Mouse (Mus musculus): ENCODE measurements at regions not wholly inside any gene's neighbourhood (a gene's known extent, or its start where the extent isn't known, plus 50 kb on each side); places are given as distances from the start of the nearest gene placed in this dataset.

DNA sequence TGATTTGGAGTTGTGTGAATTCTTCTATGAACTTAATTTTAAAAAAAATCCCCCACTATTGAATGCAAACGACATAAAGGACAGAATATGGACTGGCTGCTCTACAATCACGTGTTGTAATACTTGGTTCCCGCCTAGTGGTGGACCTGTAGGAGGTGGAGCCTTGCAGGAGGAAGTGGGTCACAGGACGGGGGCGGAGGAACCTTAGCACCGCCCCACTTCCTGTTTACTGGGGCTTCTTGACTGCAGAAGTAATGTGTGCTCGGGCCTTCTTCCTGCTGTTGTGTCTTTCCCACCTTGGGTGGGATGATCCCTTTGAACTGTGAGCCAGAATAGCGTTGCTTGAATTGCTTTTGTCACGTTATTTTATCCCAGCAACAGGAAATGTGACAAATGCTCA lies 52.2 kb upstream of the Tmem108 start:
- no peak for DNase-seq (ENCODE audit: low spot score in 2 of 2)

DNA sequence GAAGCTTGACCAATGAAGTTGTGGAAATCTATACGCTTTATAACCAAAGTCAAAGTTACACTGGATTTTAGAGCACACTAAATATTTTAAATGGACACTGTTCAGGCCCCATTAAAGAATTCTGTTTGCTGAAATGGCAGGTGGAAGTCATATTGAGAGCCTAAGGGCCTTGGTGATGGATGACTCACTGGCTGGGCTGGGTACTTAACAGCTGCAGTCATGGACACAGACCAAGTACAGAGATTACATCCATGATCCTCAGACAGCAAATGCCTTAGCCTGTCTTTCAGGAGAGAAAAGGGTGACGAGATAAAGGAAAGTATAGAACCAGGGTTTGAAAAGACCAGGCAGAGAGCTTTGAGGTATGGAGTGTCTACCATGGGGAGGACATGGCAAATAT lies 57.4 kb upstream of the Tmem108 start:
- DNase-seq (ENCODE audit: low spot score in 2 of 2) = no peak

DNA sequence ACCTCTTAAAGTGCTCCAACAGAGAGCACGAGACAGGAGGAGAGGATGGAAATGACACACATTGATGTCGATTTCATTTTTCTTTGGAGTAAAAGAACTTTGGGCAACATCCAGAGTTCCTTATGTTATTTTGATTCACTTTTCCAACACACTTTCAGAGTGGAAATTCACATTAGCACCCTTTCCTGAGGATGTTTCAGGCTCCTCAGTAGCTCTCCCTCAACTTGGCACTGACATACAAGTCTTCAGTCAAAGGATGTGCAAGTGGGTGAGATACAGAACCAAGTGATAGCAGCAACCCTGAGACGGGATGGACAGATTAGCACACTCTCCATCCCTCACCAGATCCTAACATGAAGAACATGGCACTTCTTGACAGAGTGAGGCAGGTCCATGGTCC lies 60.0 kb upstream of the Tmem108 start:
- no peak for DNase-seq (ENCODE audit: low spot score in 2 of 2)

DNA sequence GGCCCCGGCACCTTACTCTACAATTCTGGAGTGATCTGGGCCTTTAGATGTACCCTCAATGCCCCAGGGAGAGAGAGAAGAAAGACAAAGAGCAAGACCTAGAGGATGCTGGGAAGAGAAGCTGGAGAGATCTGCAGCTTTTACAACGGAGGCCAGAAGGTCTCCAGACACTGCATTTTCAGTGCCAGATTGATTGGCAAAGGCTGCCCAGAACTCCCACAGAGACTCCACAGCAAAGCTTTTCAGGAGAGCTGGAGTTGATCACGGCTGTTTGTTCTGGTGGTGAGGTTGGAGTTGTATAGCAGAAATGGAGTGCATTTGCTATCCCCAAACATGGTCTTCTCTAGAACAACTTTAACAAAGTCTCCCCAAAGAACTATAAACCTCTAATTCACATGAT lies 61.9 kb upstream of the Tmem108 start:
- DNase-seq (ENCODE audit: low spot score in 2 of 2) = no peak

DNA sequence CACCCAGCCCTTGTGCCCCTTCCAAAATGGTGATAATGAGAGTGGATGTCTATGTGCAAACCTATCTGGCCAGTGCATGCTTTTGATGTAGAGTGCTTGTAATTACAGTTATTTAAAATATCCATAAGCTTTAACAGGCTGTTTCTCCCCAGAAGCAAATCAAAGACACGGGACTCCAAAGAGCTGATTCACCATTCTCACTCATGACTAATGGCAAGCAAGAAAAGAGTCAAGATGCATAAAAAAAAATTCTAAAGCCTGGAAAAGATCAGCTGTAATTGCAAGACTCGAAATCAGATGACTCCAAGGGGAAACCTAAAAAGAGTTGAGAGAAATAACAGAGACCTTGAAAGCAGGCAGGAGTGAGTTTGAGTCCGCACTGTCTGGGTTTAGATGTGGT lies 79.6 kb upstream of the Tmem108 start:
- DNase-seq (ENCODE audit: low spot score in 2 of 2) = no peak

DNA sequence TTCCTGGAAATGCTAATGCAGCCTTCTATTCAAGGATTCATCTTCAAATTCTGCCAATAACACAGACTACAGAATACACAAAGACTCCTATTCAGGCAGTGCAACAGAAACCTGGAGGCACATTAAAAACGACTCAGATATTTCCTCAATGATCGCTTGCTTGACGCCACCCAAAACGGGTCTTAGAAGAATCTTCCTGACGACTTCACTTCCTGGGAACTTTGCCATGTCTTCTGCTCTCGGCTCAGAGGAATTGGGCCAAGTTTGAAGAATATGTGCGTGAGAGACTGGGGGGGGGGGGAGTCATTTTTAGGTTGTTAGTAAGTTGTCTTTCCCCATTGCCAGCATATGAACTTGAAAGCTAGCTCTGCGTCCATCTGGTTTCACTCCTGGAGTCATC lies 82.2 kb upstream of the Tmem108 start:
- DNase-seq (ENCODE audit: low spot score in 2 of 2) = no peak

DNA sequence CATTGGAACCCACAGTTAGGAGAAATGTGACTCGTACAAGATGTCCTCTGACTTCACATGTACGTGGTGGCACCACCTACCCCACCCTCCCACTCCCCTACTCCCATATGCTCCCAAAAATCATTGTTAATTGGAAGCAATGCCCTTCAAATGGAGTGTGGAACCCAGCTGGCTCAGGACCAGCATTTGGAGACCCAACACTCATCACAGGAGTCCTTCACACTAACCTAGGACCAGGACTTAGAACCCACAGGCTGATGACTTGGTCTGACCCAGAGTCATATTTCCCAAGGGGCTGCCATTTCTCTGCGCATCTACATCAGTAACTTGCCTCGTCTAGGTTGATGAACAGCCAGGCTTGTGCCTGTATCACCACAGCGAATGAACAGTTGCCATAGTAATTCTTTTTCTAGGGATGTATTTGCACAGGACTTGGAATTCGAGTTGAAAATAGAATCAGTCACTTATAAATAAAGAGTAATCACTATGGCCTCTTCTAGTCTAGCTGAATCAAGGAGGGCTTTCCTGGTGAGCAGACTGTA lies 84.3 kb upstream of the Tmem108 start:
- no peak for DNase-seq (ENCODE audit: low spot score in 2 of 2)

DNA sequence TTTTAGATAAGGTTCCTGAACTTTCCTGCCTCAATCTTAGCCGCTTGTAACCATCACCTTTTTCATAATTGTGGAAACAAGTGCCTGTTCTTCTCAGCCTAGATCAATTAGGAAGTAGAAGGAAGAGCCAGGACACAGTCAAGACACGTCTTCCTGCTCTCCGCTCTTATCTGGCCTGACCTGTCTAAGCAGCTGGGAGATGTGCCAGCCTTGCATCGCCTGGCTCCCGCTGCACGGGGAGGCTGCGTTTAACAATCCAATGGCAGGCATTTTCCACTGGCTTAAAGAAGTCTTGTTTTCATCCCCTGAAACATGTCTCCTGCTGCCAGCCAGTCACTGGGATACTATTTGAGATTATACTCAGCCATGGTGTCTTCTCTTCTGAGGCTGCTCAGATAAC lies 86.3 kb upstream of the Tmem108 start:
- no peak for DNase-seq (ENCODE audit: low spot score in 2 of 2)

DNA sequence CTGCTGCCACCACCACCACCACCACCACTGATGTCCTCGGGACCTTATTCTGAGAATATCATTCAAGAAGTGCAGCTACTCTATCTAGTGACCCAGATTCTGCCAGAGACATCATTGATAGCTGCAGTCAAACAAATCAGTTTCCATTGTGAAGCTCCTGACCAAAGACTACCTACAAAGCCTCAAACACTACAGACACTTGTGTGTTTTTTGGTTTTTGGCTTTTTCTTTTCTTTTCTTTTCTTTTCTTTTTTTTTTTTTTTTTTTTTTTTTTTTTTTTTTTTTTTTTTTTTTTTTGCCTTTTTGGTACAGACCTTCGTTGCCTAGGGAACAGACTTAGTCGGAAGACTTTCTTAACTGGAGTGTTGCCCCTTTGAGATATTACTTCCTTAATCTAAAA lies 87.4 kb upstream of the Tmem108 start:
- no peak for DNase-seq (ENCODE audit: low spot score in 2 of 2)

DNA sequence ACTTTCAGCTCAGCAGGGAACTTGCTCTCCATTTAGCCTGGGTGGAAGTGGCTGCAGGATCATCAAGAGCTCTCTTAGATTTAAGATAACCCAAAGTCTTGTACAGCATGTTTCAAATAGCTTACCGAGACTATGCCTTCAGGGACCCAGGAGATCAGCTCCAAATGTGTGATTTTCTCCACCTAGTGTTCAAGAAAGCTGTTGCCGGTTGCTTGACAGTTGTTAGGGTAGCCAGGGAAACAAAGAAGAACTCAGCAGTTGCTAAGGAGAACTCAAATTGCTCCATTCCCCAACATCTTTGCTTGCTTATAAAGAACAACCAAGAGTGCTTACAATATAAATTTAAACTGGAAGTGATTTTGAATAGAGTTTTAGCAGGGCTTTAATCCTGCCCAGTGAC lies 91.1 kb upstream of the Tmem108 start:
- no peak for DNase-seq (ENCODE audit: low spot score in 2 of 2)

DNA sequence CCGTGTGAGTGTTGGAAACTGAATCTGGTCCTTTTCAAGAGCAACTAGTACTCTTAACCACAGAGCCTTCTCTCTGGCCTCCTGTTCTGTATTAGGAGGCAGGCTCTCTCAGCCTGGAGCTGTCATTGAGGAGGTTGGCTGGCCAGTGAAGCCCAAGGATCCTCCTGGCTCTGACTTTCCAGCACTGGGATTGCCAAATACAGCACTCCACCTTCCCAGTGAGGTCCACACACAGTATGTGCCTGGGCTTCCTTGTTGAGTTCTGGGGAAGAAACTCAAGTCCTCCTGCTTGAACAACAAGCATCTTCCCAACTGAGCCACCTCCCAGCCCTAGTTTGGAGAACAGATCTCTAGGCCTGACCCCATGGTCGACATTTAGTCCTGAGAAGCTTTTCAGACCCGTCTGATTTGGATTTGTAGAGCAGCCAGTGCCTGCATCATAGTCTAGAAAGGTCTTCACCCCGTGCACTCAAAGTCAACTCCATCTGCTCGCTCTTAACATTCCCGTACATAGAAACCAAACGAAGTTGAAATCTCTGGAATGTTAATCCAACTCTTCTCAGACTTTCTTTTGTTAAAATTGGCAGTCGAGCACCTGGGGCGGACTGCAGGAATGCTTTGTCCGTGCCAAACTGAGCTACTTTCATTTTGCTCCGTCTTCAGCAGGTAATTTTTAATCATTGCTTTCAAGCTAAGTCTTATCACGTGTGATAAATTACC lies 99.2 kb upstream of the Tmem108 start:
- no peak for DNase-seq (ENCODE audit: low spot score in 2 of 2)

DNA sequence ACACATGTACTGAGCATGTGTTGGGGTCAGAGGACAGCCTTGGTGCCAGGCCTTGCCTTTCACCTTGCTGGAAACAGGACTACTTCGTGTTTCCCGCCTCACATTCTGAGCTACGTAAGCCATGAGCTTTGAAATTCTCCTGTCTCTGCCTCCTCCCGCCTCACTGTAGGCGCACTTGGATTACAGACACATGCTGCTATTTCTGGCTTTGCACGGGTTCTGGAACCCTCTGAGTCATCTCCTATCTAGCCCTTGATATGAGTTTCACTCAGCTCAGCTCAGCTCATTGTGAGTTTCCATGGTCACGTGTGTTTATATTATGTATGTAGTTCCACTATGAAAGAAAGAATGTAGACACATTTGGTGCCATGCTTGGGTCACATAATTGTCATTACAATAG lies 100.9 kb upstream of the Tmem108 start:
- DNase-seq (ENCODE audit: low spot score in 2 of 2) = peak in 1 of 2 experiments; percentile 50

DNA sequence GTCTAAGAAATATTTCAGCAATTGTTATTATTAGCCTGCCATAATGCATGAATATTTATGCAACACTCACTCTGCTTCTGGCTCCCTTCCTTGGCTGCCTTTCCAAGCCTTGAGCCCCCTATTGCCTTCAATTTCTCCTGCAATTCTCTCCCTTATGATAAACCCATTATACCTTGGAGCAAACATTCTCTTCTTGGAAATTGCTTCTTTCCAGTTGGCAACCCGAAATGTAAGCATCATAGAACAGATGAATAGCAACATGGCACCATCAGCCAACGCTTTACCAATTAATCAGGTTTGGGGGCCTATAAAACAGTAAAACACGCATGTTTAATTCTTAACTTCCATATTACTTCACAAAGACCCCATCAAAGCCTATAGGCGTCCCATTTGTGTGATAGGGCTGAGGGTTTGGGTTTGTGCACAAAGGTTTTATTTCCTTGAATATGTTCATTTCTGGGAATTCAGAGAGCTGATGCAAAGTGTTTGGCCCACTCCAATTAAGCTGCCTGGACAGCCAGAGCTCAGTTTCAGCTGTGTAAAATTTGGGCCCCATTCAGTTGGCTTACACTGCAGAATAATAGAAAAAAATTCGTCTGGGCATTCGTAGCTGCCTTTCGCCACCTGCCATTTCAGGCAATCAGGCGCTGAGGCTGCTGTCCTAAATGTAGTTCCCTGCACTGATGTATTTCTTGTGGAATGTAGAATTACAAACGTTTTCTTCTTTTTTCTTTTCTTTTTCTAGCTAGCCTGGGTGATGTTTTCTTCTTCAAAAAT lies 106.0 kb upstream of the Tmem108 start:
- DNase-seq (ENCODE audit: low spot score in 2 of 2) = no peak

DNA sequence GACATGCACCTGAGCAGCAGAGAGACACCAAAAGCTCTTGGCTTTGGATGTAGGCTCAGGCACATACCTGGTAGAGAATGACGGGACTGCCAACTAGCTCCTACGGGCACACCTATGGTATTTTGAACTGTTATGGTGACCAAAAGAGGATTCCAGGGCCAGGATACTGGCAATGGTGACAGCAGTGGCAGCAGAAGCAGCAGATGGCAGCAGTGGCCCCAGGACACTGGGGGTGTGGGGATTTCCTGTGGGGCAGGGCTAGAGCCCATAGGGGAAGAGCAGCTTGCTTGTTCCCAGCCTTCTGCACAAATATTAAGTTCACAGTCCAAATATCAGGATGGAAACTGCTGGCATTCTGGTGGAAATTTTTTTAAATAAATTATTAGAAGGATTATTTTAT lies 107.6 kb upstream of the Tmem108 start:
- DNase-seq (ENCODE audit: low spot score in 2 of 2) = no peak

DNA sequence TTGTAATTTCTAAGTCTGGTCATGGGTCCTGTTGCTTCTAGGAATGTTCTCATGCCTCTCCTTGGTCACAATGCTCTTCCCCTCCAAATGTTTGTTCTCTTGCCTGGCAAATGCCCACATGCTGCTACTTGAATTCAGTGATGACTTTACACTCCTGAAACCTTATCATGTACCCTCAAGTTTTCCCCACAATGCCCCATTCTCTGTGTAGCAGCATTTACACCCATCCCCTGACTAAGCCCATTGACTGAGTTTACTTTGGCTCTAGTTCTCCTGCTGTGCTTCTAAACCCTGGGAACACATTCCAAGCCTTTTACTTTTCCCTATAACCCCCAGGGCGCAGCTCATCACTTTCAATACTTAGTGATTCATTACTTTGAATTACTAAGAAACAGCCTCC lies 110.5 kb upstream of the Tmem108 start:
- no peak for DNase-seq (ENCODE audit: low spot score in 2 of 2)

DNA sequence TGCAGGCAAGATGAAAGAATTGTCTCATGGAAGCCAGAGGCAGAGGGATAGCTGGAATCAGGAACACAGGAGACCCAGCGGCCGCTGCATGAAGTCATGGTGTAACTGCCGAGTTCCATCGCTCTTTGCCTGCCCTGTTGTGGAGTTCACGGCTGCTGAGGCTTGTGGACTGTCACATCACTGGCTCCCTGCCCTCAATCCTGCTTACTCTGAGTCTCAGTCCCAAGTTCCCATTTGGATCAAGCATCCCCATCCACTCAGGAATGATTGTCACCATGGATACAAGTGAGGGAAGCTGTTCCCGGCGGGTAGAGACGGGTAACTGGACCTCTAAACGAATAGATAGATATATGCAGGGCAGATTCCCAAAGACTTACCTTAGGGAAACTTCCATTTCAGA lies 112.2 kb upstream of the Tmem108 start:
- no peak for DNase-seq (ENCODE audit: low spot score in 2 of 2)

DNA sequence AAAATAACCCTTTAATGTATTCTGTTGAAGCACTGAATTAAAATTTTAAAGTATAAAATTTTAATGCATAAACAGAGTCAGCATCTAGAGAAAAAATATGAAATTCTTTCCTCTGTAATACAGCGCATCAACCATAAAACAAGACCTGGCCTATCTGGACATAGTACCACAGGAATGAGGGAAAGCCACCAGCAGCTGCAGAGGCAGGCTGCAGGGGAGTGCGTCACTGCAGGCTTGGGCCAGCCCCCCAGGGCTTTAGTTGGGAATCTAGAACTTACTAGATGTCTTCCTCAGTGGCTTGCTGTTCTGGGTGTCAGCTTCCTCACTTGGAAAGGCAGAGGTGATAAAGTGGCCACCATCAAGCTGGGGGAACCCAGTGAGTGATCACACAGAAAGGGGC lies 116.2 kb upstream of the Tmem108 start:
- no peak for DNase-seq (ENCODE audit: low spot score in 2 of 2)

DNA sequence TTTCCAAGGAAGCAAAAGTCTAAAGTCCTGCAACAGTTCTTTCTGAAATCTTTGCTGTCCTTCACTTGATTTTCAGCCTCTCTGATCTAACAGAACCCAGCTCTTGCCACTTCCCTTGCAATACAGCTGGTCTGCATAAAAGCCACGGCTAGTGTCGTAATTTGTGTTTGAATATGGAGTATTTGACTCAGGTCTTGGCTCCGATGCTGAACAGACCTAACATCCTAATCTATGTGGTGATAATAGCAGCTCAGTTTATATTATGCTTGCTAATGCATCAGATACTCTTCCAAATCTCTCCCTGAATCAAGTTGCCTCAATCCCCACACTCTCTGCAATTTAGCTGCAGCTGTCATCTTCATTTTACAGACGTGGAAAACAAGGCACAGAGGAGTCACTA lies 109.5 kb upstream of the Nphp3 start:
- DNase-seq (ENCODE audit: low spot score in 2 of 2) = no peak

DNA sequence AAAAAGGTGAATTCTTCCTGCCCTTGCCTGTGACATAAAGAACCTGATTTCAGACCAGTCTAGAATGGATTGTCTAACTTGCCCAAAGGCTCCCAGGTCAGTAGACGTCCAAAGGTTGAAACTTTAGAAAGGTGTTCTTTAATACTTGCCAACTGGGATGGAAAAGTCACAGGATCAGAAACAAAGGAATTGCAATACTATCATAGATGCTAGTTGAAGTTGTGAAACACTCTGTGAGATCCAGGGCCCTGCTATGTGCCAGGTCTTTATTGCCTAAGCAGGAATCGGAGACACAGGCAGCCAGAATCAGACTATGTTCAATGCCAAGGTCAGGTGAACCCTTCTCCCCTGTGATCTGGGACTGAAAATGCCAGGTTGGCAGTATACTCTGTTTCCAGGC lies 108.0 kb upstream of the Nphp3 start:
- DNase-seq (ENCODE audit: low spot score in 2 of 2) = no peak

DNA sequence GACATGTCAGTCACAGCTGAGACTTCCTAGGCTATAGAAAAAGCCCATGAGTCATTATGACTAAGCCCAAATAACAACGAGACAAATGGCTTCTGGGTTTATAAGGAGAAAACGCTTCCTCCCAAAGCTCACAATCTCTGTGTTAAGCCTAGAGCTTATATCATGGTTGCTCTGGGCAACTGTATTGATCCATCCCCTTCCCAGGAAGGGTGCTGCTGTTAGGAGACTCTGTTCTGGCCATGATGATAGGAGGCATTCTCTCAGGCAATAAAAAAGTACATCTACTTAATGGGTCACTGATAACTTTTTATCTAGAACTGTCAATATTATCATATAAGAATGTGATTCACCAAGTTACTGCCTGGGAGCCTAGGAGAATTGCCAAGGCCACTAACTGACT lies 103.0 kb upstream of the Nphp3 start:
- no peak for DNase-seq (ENCODE audit: low spot score in 2 of 2)

DNA sequence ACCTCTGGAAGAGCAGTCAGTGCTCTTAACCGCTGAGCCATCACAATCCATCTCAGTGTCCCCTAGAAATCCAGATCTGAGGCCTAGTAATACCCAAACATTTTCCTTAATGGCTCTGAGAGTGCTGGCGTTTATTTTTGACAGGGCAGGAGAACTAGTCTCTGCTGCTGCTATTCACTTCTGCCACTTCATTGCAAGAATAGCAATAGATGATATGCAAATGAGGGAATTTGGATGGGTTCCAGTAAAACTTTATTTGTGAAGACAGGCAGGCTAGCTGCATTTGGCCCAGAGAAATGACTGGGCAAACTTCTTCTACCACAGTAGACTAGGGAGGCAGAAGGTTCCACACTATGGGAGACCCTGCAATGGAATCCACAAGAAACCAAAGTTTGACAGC lies 91.0 kb upstream of the Nphp3 start:
- DNase-seq (ENCODE audit: low spot score in 2 of 2) = no peak

DNA sequence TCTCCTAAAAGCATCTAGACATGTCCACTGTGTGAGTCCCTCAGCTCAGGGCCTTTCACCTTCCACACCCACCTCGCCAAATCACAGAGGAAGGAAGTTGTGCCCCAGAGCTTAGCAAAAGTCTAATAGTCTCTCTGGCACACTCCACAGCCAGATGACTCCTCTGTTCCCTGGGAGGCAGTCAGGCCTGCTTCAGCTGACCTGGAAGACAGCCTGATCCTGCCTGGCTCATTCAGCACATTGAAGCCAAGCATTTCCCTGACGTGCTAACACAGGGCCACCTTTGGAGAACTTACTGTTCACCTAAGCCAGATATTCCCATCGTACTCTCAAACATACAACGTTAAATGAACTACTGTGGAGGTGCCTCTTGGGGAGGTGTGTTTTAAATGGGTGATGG lies 87.2 kb upstream of the Nphp3 start:
- no peak for DNase-seq (ENCODE audit: low spot score in 2 of 2)

DNA sequence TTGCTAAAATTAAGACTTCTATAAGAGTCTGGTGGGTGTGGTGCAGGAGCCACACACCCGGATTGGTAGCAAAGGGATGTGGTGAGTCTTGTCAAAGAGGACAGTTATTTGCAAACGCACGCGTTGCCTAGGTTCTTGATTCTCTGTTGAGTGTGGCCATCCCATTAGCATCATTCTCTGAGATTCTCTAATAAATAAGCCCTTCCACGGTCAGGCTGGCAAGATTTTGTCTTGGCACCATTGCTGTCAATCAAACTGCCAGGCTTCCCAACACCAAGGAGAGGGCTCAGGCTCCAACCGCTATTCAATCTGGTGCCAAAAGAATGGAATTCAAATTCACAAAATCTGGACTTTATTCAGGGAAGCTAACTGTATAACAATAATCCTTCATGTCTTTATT lies 84.6 kb upstream of the Nphp3 start:
- DNase-seq (ENCODE audit: low spot score in 2 of 2) = no peak

Measured in left cerebral cortex, adult 9 months (tissue).